Mouse (Mus musculus): ENCODE data around the gene Gm29564. TPM values are rescaled to one million over a fixed set of nuclear protein-coding genes. Genes with fewer than 3 reads are reported as not detected.

The Gm29564 gene
- 20.9 TPM for polyA plus RNA-seq (2014; fragmentation: Illumina TruSeq; extraction: RNeasy Lipid Tissue Mini Kit (QIAGEN cat#74804); ENCODE audit: low read depth, low replicate concordance)

GRCm38 (mm10) chrY:78212693-78213092 lies at the start of gene Gm29564:
TSS of gene Gm29564 (plus strand) at chrY:78212993.

Other genes starting within 250 kb of the Gm29564 start
- gene Gm20867, start 249.8 kb upstream of the Gm29564 start, polyA plus RNA-seq (2014; fragmentation: Illumina TruSeq; extraction: RNeasy Lipid Tissue Mini Kit (QIAGEN cat#74804); ENCODE audit: low read depth, low replicate concordance), result 0.49 TPM